Mouse (Mus musculus): ENCODE data around the gene H2-D1. TPM values are rescaled to one million over a fixed set of nuclear protein-coding genes. Genes with fewer than 3 reads are reported as not detected.
"Not testable (repeated sequence)": the region's sequence is repeated elsewhere in the genome, so short reads cannot be mapped to it uniquely, and the experiment has no call there.

The H2-D1 gene
- total RNA-seq, 2 experiments from 2014 or later: 39.3 to 47.2 TPM

DNA sequence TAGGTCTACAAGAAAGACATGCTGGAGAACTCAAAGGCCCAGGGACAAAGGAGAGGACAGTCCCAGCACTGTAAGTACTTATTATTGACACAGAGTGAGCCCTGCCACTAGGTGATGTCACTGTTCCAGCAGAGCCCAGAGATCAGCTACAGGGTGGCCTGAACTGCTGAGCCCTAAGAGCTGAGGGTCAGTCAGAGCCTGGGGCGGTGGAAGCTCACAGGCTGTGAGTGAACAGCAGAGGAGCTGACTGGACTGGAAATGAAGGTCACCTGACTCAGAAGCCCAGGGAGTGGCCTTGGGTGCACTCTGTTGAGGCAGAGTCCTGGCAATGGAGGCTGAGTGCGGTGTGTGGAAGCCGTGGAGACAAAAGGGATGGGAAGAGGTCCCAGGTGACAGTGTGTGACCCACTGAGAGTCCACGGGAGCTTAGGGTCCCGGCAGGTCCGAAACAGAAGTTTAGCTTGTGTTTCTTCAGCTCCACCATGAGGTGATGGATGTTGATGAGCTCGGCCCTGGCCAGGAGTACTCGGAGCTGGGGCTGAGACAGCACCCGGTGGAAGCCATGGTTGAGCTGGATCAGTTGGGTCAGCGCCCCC, 41.3 kb downstream of the H2-D1 start:
- no peak for DNase-seq

DNA sequence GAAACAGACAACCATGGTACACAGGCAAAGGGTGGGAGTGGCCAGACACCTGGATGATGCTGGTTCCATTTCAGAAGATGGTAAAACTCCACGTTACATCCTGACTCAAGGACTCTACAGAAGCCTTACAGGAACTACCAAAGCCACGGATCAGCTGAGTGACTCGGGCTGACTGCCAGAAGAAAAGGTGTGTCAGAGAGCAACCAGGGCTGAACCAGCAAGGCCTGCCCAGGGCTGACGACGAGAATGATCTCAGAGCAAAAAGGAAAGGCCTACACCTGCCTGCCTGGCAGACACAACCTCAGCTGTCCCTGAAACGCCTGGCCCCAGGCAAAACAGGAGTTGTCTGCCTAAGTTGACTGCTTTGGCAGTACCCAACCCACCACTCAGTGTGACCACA, 41.9 kb downstream of the H2-D1 start:
- no peak for DNase-seq

DNA sequence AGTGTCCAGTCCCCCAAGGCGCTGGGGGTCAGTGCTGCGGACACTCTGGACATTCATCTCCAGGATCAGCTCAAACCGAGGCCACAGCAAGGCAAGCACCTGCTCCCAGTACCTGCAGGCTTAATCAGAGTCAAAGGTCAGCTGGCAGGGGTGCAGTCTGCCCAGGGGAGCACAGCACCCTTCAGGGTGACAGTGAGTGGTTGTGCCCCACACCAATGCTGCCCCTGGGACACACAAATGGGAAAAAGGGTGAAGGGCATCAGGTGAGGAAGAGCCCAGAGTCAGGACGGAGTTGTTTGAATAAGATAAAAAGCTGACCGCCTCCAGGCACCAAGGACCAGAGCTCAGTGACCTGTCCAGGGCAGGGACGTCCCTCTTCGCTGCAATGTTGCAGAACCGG, 42.4 kb downstream of the H2-D1 start:
- DNase-seq: not testable (repeated sequence)

Small RNA genes within 50 kb of the gene (microRNA-seq; reads per million reads assigned to microRNA genes)
- gene Mir6975 (0.50 to 0.95 reads per million in 2 experiments), gene Mir8094 (0 reads per million in 2 experiments)

Other genes starting within 250 kb of the H2-D1 start
- 1 to 10 TPM; 2.0 to 2.5 TPM for gene Vwa7, start 246.2 kb upstream of the H2-D1 start, total RNA-seq (2021)
- gene Sapcd1, start 234.7 kb upstream of the H2-D1 start, total RNA-seq (2021): 1 to 10 TPM; 2.8 to 3.1 TPM
- 1 to 10 TPM; 1.5 to 3.5 TPM for gene Msh5, start 216.0 kb upstream of the H2-D1 start, total RNA-seq (2021)
- 10 to 100 TPM; 39.2 to 50.5 TPM for gene Clic1, start 212.8 kb upstream of the H2-D1 start, total RNA-seq (2021)
- 10 to 100 TPM; 45.3 to 51.9 TPM for gene Ddah2, start 203.7 kb upstream of the H2-D1 start, total RNA-seq (2021)
- gene Ly6g6c, start 197.3 kb upstream of the H2-D1 start, total RNA-seq (2021): not detected
- gene Mpig6b, start 196.5 kb upstream of the H2-D1 start, total RNA-seq (2021): under 1 TPM in 1 of 2 experiments, not detected in 1; 0.20 TPM
- gene Ly6g6e, start 185.8 kb upstream of the H2-D1 start, total RNA-seq (2021): not detected
- under 1 TPM in 1 of 2 experiments, not detected in 1; 0.97 TPM for gene Ly6g6d, start 184.7 kb upstream of the H2-D1 start, total RNA-seq (2021)
- under 1 TPM in 1 of 2 experiments, not detected in 1; 0.23 TPM for gene Ly6g6f, start 177.1 kb upstream of the H2-D1 start, total RNA-seq (2021)
- gene Abhd16a, start 173.5 kb upstream of the H2-D1 start, total RNA-seq (2021): 10 to 100 TPM; 59.1 to 65.0 TPM
- not detected for gene Ly6g5c, start 154.5 kb upstream of the H2-D1 start, total RNA-seq (2021)
- under 1 TPM in 1 of 2 experiments, not detected in 1; 0.34 TPM for gene Ly6g5b, start 147.3 kb upstream of the H2-D1 start, total RNA-seq (2021)
- gene Gpank1, start 141.3 kb upstream of the H2-D1 start, total RNA-seq (2021): 1 to 10 TPM; 4.9 to 6.3 TPM
- gene Csnk2b, start 140.7 kb upstream of the H2-D1 start, total RNA-seq (2021): 100 to 1,000 TPM; 165 to 166 TPM
- 10 to 100 TPM; 11.8 to 18.8 TPM for gene D17H6S53E, start 136.4 kb upstream of the H2-D1 start, total RNA-seq (2021)
- not detected for gene Apom, start 130.7 kb upstream of the H2-D1 start, total RNA-seq (2021)
- gene Bag6, start 127.6 kb upstream of the H2-D1 start, total RNA-seq (2021): 100 to 1,000 TPM; 217 to 220 TPM
- 100 to 1,000 TPM; 128 to 149 TPM for gene Prrc2a, start 97.8 kb upstream of the H2-D1 start, total RNA-seq (2021)
- 1 to 10 TPM; 2.4 to 2.6 TPM for gene Aif1, start 86.7 kb upstream of the H2-D1 start, total RNA-seq (2021)
- 1 to 10 TPM; 4.6 to 5.3 TPM for gene Lst1, start 74.3 kb upstream of the H2-D1 start, total RNA-seq (2021)
- under 1 TPM; 0.68 to 0.75 TPM for gene Ltb, start 68.3 kb upstream of the H2-D1 start, total RNA-seq (2021)
- under 1 TPM; 0.23 to 0.99 TPM for gene Tnf, start 60.7 kb upstream of the H2-D1 start, total RNA-seq (2021)
- gene Lta, start 57.4 kb upstream of the H2-D1 start, total RNA-seq (2021): under 1 TPM in 1 of 2 experiments, not detected in 1; 0.16 TPM
- not detected for gene Gm16181, start 41.9 kb upstream of the H2-D1 start, total RNA-seq (2021)
- 1 to 10 TPM; 2.1 to 3.3 TPM for gene Atp6v1g2, start 29.1 kb upstream of the H2-D1 start, total RNA-seq (2021)
- 10 to 100 TPM in 1 of 2 experiments, 1 to 10 TPM in 1; 9.9 to 11.1 TPM for gene Nfkbil1, start 26.9 kb upstream of the H2-D1 start, total RNA-seq (2021)
- 100 to 1,000 TPM; 147 to 169 TPM for gene Ddx39b, start 21.0 kb upstream of the H2-D1 start, total RNA-seq (2021)
- under 1 TPM; 0.23 to 0.70 TPM for gene H2-Q1, start 57.7 kb downstream of the H2-D1 start, total RNA-seq (2021)
- under 1 TPM; 0.34 to 0.45 TPM for gene H2-Q2, start 79.5 kb downstream of the H2-D1 start, total RNA-seq (2021)
- gene H2-Q4, start 116.9 kb downstream of the H2-D1 start, total RNA-seq (2021): 1 to 10 TPM; 5.1 to 6.0 TPM
- under 1 TPM in 1 of 2 experiments, not detected in 1; 0.43 TPM for gene H2-Q6, start 162.1 kb downstream of the H2-D1 start, total RNA-seq (2021)
- gene H2-Q7, start 176.4 kb downstream of the H2-D1 start, total RNA-seq (2021): 1 to 10 TPM in 1 of 2 experiments, under 1 TPM in 1; 0.68 to 1.4 TPM
- gene H2-Q10, start 207.4 kb downstream of the H2-D1 start, total RNA-seq (2021): under 1 TPM; 0.14 to 0.52 TPM
- gene Pou5f1, start 243.3 kb downstream of the H2-D1 start, total RNA-seq (2021): not detected